Mouse (Mus musculus): ENCODE results near the gene Maml3. TPM values are rescaled to one million over a fixed set of nuclear protein-coding genes. Genes with fewer than 3 reads are reported as not detected.
A peak's percentile ranks its signal among the peaks of the same experiment; 100 is the strongest.

The Maml3 gene
- polyA plus RNA-seq, 1 experiment from 2014 or later: 4.1 TPM

GRCm38 (mm10) chr3:51981496-51981895 lies 123.4 kb downstream of the Maml3 start:
- H3K4me3 ChIP-seq (replicated peaks): no peak overlapping the region
- H3K9ac ChIP-seq: no peak overlapping the region
- no peak for ATAC-seq
- H3K27ac ChIP-seq: no peak overlapping the region
- H3K4me1 ChIP-seq (replicated peaks): peaks cover 5% of the 10 kb centered on the region; the same call in 1 of the 2 replicates
- 64% methylated on average over 5 of the region's 5 CpGs for WGBS
- H3K36me3 ChIP-seq: no peaks in the 10 kb centered on the region
- no peak overlapping the region for H3K4me2 ChIP-seq (replicated peaks)
- no peaks in the 10 kb centered on the region for H3K9me3 ChIP-seq
- H3K27me3 ChIP-seq (replicated peaks): no peaks in the 10 kb centered on the region

GRCm38 (mm10) chr3:51977654-51978352 lies 127.1 kb downstream of the Maml3 start:
- H3K4me2 ChIP-seq (replicated peaks): peak overlapping the region; percentile 20
- H3K27ac ChIP-seq: peak overlapping the region; percentile 22; the same call in 1 of the 2 replicates
- H3K27me3 ChIP-seq (replicated peaks): no peaks in the 10 kb centered on the region
- peak; percentile 90 for ATAC-seq
- no peak overlapping the region for H3K4me3 ChIP-seq (replicated peaks)
- H3K36me3 ChIP-seq: no peaks in the 10 kb centered on the region
- H3K4me1 ChIP-seq (replicated peaks): peaks cover 5% of the 10 kb centered on the region; the same call in 1 of the 2 replicates
- WGBS: 48% methylated on average over 8 of the region's 8 CpGs
- H3K9me3 ChIP-seq: no peaks in the 10 kb centered on the region
- H3K9ac ChIP-seq: no peak overlapping the region

GRCm38 (mm10) chr3:51974601-51975000 lies 130.3 kb downstream of the Maml3 start:
- Histone ChIP-seq H3K9me3 (no peaks in the 10 kb centered on the region), H3K9ac (no peak overlapping the region), H3K36me3 (no peaks in the 10 kb centered on the region), H3K4me3 (replicated peaks) (no peak overlapping the region), H3K4me1 (replicated peaks) (peaks cover 5% of the 10 kb centered on the region; the same call in 1 of the 2 replicates), H3K4me2 (replicated peaks) (no peak overlapping the region), H3K27me3 (replicated peaks) (no peaks in the 10 kb centered on the region), H3K27ac (no peak overlapping the region)
- ATAC-seq: no peak
- 93% methylated on average over 7 of the region's 7 CpGs for WGBS

GRCm38 (mm10) chr3:51974153-51974552 lies 130.7 kb downstream of the Maml3 start:
- Histone ChIP-seq H3K4me3 (replicated peaks) (no peak overlapping the region), H3K4me1 (replicated peaks) (peaks cover 5% of the 10 kb centered on the region; the same call in 1 of the 2 replicates), H3K9ac (no peak overlapping the region), H3K27me3 (replicated peaks) (no peaks in the 10 kb centered on the region), H3K27ac (no peak overlapping the region), H3K9me3 (no peaks in the 10 kb centered on the region), H3K36me3 (no peaks in the 10 kb centered on the region), H3K4me2 (replicated peaks) (no peak overlapping the region)
- WGBS: 88% methylated on average over 6 of the region's 6 CpGs
- ATAC-seq: no peak

GRCm38 (mm10) chr3:51972576-51972975 lies 132.3 kb downstream of the Maml3 start:
- H3K4me3 ChIP-seq (replicated peaks): no peak overlapping the region
- no peaks in the 10 kb centered on the region for H3K27me3 ChIP-seq (replicated peaks)
- 73% methylated on average over 6 of the region's 6 CpGs for WGBS
- H3K9me3 ChIP-seq: no peaks in the 10 kb centered on the region
- no peak overlapping the region for H3K4me2 ChIP-seq (replicated peaks)
- no peaks in the 10 kb centered on the region for H3K36me3 ChIP-seq
- no peak overlapping the region for H3K9ac ChIP-seq
- no peak for ATAC-seq
- H3K4me1 ChIP-seq (replicated peaks): 0 out of 2 replicates have a peak, but pooled peaks cover 2% of the 10 kb centered on the region
- no peak overlapping the region for H3K27ac ChIP-seq

GRCm38 (mm10) chr3:51970489-51970888 lies 134.4 kb downstream of the Maml3 start:
- Histone ChIP-seq H3K4me2 (replicated peaks) (no peak overlapping the region), H3K9ac (no peak overlapping the region), H3K9me3 (no peaks in the 10 kb centered on the region), H3K4me1 (replicated peaks) (peaks cover 7% of the 10 kb centered on the region), H3K27ac (no peak overlapping the region), H3K36me3 (no peaks in the 10 kb centered on the region), H3K4me3 (replicated peaks) (no peak overlapping the region), H3K27me3 (replicated peaks) (no peaks in the 10 kb centered on the region)
- WGBS: 70% methylated on average over 2 of the region's 2 CpGs
- ATAC-seq: no peak

GRCm38 (mm10) chr3:51969451-51969850 lies 135.4 kb downstream of the Maml3 start:
- 70% methylated on average over 6 of the region's 6 CpGs for WGBS
- ATAC-seq: no peak
- H3K4me2 ChIP-seq (replicated peaks): no peak overlapping the region
- H3K36me3 ChIP-seq: no peaks in the 10 kb centered on the region
- H3K27me3 ChIP-seq (replicated peaks): no peaks in the 10 kb centered on the region
- no peak overlapping the region for H3K9ac ChIP-seq
- H3K4me1 ChIP-seq (replicated peaks): peaks cover 11% of the 10 kb centered on the region
- no peak overlapping the region for H3K27ac ChIP-seq
- no peak overlapping the region for H3K4me3 ChIP-seq (replicated peaks)
- H3K9me3 ChIP-seq: no peaks in the 10 kb centered on the region

- peak; percentile 37 for ATAC-seq
- peak overlapping the region; percentile 18; the same call in 1 of the 2 replicates for H3K4me2 ChIP-seq (replicated peaks)
- H3K27ac ChIP-seq: peak overlapping the region; percentile 34; the same call in 1 of the 2 replicates
- H3K27me3 ChIP-seq (replicated peaks): no peaks in the 10 kb centered on the region
- H3K36me3 ChIP-seq: no peaks in the 10 kb centered on the region
- H3K4me3 ChIP-seq (replicated peaks): no peak overlapping the region
- WGBS: 46% methylated on average over 7 of the region's 7 CpGs
- H3K9ac ChIP-seq: no peak overlapping the region
- H3K9me3 ChIP-seq: no peaks in the 10 kb centered on the region
- H3K4me1 ChIP-seq (replicated peaks): peaks cover 22% of the 10 kb centered on the region
Observed at GRCm38 (mm10) chr3:51965841-51966240, 139.0 kb downstream of the Maml3 start.

GRCm38 (mm10) chr3:51965436-51965835 lies 139.4 kb downstream of the Maml3 start:
- no peak overlapping the region; the same call in 1 of the 2 replicates for H3K9ac ChIP-seq
- WGBS: 18% methylated on average over 2 of the region's 2 CpGs
- no peaks in the 10 kb centered on the region for H3K27me3 ChIP-seq (replicated peaks)
- H3K4me2 ChIP-seq (replicated peaks): peak overlapping the region; percentile 18; the same call in 1 of the 2 replicates
- H3K4me1 ChIP-seq (replicated peaks): peaks cover 22% of the 10 kb centered on the region
- peak overlapping the region; percentile 34; the same call in 1 of the 2 replicates for H3K27ac ChIP-seq
- no peaks in the 10 kb centered on the region for H3K36me3 ChIP-seq
- peak; percentile 62; the same call in 1 of the 2 replicates for ATAC-seq
- no peak overlapping the region for H3K4me3 ChIP-seq (replicated peaks)
- no peaks in the 10 kb centered on the region for H3K9me3 ChIP-seq

- peak overlapping the region; percentile 34; the same call in 1 of the 2 replicates for H3K27ac ChIP-seq
- H3K36me3 ChIP-seq: no peaks in the 10 kb centered on the region
- no peaks in the 10 kb centered on the region for H3K9me3 ChIP-seq
- H3K27me3 ChIP-seq (replicated peaks): no peaks in the 10 kb centered on the region
- H3K4me2 ChIP-seq (replicated peaks): no peak overlapping the region
- peaks cover 22% of the 10 kb centered on the region for H3K4me1 ChIP-seq (replicated peaks)
- WGBS: 29% methylated on average over 3 of the region's 3 CpGs
- no peak overlapping the region for H3K4me3 ChIP-seq (replicated peaks)
- ATAC-seq: peak; percentile 77
- H3K9ac ChIP-seq: no peak overlapping the region; the same call in 1 of the 2 replicates
Observed at GRCm38 (mm10) chr3:51965008-51965407, 139.9 kb downstream of the Maml3 start.

GRCm38 (mm10) chr3:51963891-51964593 lies 140.8 kb downstream of the Maml3 start:
- peak; percentile 51 for ATAC-seq
- Histone ChIP-seq H3K4me3 (replicated peaks) (no peak overlapping the region), H3K9me3 (no peaks in the 10 kb centered on the region), H3K9ac (no peak overlapping the region), H3K27ac (peak overlapping the region; percentile 54; the same call in 1 of the 2 replicates), H3K4me1 (replicated peaks) (peaks cover 22% of the 10 kb centered on the region), H3K27me3 (replicated peaks) (no peaks in the 10 kb centered on the region), H3K4me2 (replicated peaks) (no peak overlapping the region; the same call in 1 of the 2 replicates), H3K36me3 (no peaks in the 10 kb centered on the region)
- 21% methylated on average over 4 of the region's 4 CpGs for WGBS

- WGBS: 75% methylated on average over 9 of the region's 9 CpGs
- Histone ChIP-seq H3K9ac (no peak overlapping the region), H3K9me3 (no peaks in the 10 kb centered on the region), H3K36me3 (no peaks in the 10 kb centered on the region), H3K4me1 (replicated peaks) (peaks cover 22% of the 10 kb centered on the region), H3K4me3 (replicated peaks) (no peak overlapping the region), H3K27me3 (replicated peaks) (no peaks in the 10 kb centered on the region), H3K4me2 (replicated peaks) (no peak overlapping the region), H3K27ac (no peak overlapping the region)
- no peak for ATAC-seq
Observed at GRCm38 (mm10) chr3:51963151-51963791, 141.6 kb downstream of the Maml3 start.
